Mouse (Mus musculus) intestine, postnatal 0 days (tissue): ENCODE measurements around the gene Mad1l1. TPM values are rescaled to one million over a fixed set of nuclear protein-coding genes. Genes with fewer than 3 reads are reported as not detected.

Experiments
- ATAC-seq: fragments of 200-750 bp; cut with Nextera tagmentation; 2 replicates; pipeline ENCODE4 v1.8.0; 2017; ENCODE audit warnings: mild to moderate bottlenecking, moderate TSS enrichment, moderate library complexity
- H3K27ac ChIP-seq: fragments of 300-500 bp; sonication (generic); 2 replicates; pipeline ENCODE4 v1.5.1; 2014; ENCODE audit warnings: mild to moderate bottlenecking, low read depth, low read length, moderate library complexity
- H3K27me3 ChIP-seq: fragments of 300-500 bp; sonication (generic); replicated peaks from 2 replicates; pipeline ENCODE4 v1.6.1; 2014; ENCODE audit warnings: low read length, mixed read lengths; ENCODE audit not compliant: control insufficient read depth, insufficient read depth
- H3K36me3 ChIP-seq: fragments of 300-500 bp; sonication (generic); 2 replicates; pipeline ENCODE4 v1.6.1; 2014; ENCODE audit warnings: mild to moderate bottlenecking, moderate library complexity; ENCODE audit not compliant: control insufficient read depth, insufficient read depth
- H3K4me1 ChIP-seq: fragments of 300-500 bp; sonication (generic); replicated peaks from 2 replicates; pipeline ENCODE4 v1.6.1; 2014; ENCODE audit warnings: antibody characterized with exemption, low read length, mixed read lengths; ENCODE audit not compliant: control insufficient read depth, insufficient read depth
- H3K4me2 ChIP-seq: fragments of 300-500 bp; sonication (generic); replicated peaks from 2 replicates; pipeline ENCODE4 v1.6.1; 2014; ENCODE audit warnings: low read depth, mild to moderate bottlenecking, moderate library complexity
- H3K4me3 ChIP-seq: fragments of 300-500 bp; sonication (generic); 2 replicates; pipeline ENCODE4 v1.5.1; 2014; ENCODE audit warnings: low read depth, low read length
- H3K9ac ChIP-seq: fragments of 300-500 bp; sonication (generic); 2 replicates; pipeline ENCODE4 v1.6.1; 2014; ENCODE audit warnings: mild to moderate bottlenecking, low read depth, low read length
- H3K9me3 ChIP-seq: fragments of 300-500 bp; sonication (generic); 2 replicates; pipeline ENCODE4 v1.6.1; 2016; ENCODE audit warnings: mixed run types; ENCODE audit not compliant: control insufficient read depth
- CTCF ChIP-seq: sonication (generic); IDR thresholded peaks from 2 replicates; pipeline ENCODE4 v1.5.1; 2016; ENCODE audit warnings: low read depth, mild to moderate bottlenecking, control low read depth, antibody characterized with exemption, moderate library complexity
- WGBS: fragments of 180-500 bp; shearing (Covaris S2); extraction: QIAGEN DNeasy Blood & Tissue Kit; methylation state at CpG from one replicate; pipeline ENCODE4 v1.1.7; 2014; 5-methylcytosine and 5-hydroxymethylcytosine counted together
- polyA plus RNA-seq: library from polyadenylated mRNA; unstranded; fragments of >200 nt; fragmentation: Nextera tagmentation; extraction: Ambion mirVana; gene quantifications from 2 replicates; pipeline ENCODE4 v1.2.1, GENCODE M21; 2015

Gene Mad1l1
- polyA plus RNA-seq, 1 experiment from 2014 or later = 10.3 TPM

DNA sequence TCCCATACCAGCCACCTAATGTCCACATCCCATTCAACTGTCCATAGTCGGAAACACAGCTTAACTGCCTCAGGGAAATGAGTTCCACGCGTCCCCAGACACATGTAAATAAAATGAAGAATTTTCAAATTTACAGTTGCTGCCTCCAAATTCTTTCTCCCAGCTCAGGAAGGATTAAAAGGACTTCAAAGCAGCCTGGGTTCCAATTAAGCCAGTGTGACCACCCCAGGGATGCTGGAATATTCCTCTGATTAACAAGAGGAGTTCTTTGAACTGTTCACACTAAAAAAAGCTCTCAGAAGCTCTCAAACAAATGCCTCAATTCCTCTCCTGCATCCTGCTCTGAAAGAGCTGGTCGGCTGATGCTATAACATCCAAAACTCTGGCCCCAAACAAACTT lies 53.0 kb downstream of the Mad1l1 start:
- Histone ChIP-seq H3K4me3 (no peak overlapping the region), H3K36me3 (no peaks in the 10 kb centered on the region; the same call in 1 of the 2 replicates), H3K9me3 (no peaks in the 10 kb centered on the region), H3K27ac (no peak overlapping the region), H3K4me2 (no peak overlapping the region), H3K27me3 (no peaks in the 10 kb centered on the region), H3K9ac (no peak overlapping the region), H3K4me1 (no peaks in the 10 kb centered on the region)
- ATAC-seq = no peak
- TF ChIP-seq CTCF = no peak
- 81% methylated on average over 4 of the region's 4 CpGs for WGBS

DNA sequence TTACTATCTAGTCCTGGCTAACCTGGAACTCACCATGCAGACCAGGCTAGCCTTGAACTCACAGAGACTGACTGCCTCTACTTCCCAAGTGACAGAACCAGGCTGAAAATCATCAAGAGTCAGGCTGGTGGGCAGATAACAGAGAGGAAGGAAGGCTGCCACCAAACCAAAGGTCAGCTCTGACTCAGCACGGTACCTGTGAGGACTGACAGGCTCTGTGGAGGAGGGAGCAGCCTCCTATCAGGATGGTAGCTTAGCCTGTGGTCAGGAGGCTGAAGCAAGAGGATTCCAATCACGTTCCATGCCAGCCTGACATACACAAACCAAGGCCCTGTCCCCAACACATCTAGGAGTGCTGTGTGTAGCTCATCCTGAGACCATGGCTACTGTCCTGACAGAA lies 54.3 kb downstream of the Mad1l1 start:
- no peaks in the 10 kb centered on the region; the same call in 1 of the 2 replicates for H3K36me3 ChIP-seq
- 45% methylated on average over 2 of the region's 2 CpGs for WGBS
- no peak overlapping the region for H3K27ac ChIP-seq
- H3K9ac ChIP-seq = no peak overlapping the region
- H3K4me2 ChIP-seq = no peak overlapping the region
- H3K4me3 ChIP-seq = no peak overlapping the region
- no peak for TF ChIP-seq CTCF
- no peaks in the 10 kb centered on the region for H3K9me3 ChIP-seq
- peak; percentile 61 for ATAC-seq
- H3K4me1 ChIP-seq = no peaks in the 10 kb centered on the region
- H3K27me3 ChIP-seq = no peaks in the 10 kb centered on the region

DNA sequence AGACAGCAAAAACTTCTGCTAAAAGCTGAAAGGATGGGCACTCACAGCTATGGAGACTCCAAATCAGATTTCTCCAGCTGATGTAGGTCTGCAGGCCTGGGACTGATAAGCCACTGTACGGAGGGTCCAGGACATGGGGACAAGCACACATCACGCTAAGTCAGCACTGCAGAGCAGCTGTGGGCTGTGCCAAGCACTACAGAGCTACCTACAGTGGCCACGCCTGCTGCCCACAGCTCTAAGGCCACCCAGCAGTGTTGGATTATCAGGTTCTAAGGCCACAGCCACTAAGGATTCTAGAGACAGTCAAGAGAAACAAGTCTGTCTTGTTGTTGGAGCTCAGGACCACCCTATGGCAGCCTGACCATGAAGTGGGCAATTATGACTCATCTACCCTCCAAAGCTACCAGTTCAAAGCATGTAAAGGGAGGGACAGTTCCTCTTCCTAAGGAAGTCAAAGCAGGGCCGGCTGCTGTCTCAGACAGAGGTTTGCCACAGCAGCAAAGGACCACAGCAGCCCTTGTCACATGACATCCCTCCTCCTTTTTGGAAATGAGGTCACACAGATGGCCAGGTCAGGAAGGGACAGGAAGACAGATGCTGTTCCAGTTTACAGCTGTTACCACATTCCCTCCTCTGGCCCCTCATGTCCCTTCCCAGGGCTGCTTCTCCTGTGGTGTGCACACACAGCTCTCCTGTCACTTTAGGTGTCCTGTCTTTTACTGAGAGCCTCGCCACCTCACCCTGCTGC lies 56.4 kb downstream of the Mad1l1 start:
- no peak overlapping the region for H3K27ac ChIP-seq
- 80% methylated on average over 5 of the region's 5 CpGs for WGBS
- no peak overlapping the region for H3K4me2 ChIP-seq
- peaks cover 10% of the 10 kb centered on the region; the same call in 1 of the 2 replicates for H3K36me3 ChIP-seq
- H3K27me3 ChIP-seq = no peaks in the 10 kb centered on the region
- no peak for TF ChIP-seq CTCF
- no peak overlapping the region for H3K9ac ChIP-seq
- H3K4me3 ChIP-seq = no peak overlapping the region
- no peak for ATAC-seq
- H3K9me3 ChIP-seq = no peaks in the 10 kb centered on the region
- no peaks in the 10 kb centered on the region for H3K4me1 ChIP-seq

GRCm38 (mm10) chr5:140263754-140264749 lies 57.3 kb downstream of the Mad1l1 start:
- H3K27me3 ChIP-seq = no peaks in the 10 kb centered on the region
- no peak for ATAC-seq
- no peaks in the 10 kb centered on the region for H3K9me3 ChIP-seq
- TF ChIP-seq CTCF = no peak
- H3K27ac ChIP-seq = no peak overlapping the region
- no peak overlapping the region for H3K4me3 ChIP-seq
- no peak overlapping the region for H3K9ac ChIP-seq
- H3K4me2 ChIP-seq = no peak overlapping the region
- no peaks in the 10 kb centered on the region for H3K4me1 ChIP-seq
- peaks cover 10% of the 10 kb centered on the region for H3K36me3 ChIP-seq
- WGBS = 85% methylated on average over 30 of the region's 30 CpGs

DNA sequence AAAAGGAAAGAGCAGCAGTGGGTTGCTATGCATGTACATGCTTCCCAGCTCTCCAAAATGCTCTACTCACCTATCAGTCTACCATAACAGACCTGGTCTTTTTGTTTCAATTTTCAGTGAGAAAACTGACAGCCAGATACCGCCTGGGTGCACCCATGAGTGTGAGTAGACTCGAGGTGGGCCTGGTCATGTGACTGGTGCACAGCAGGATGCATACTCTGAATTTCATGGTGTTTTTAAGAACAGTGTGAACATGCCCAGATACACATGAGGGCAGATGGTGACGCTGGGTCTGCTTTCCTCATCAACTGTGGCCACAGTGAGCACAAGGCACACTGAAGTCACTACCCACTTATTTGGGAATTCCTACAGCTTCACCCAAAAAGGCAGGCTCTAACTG lies 59.0 kb downstream of the Mad1l1 start:
- Histone ChIP-seq H3K27ac (no peak overlapping the region), H3K36me3 (peaks cover 16% of the 10 kb centered on the region), H3K4me1 (no peaks in the 10 kb centered on the region), H3K27me3 (no peaks in the 10 kb centered on the region), H3K9ac (no peak overlapping the region), H3K4me3 (no peak overlapping the region), H3K9me3 (no peaks in the 10 kb centered on the region), H3K4me2 (no peak overlapping the region)
- WGBS = 88% methylated on average over 3 of the region's 3 CpGs
- ATAC-seq = no peak
- TF ChIP-seq CTCF = no peak

DNA sequence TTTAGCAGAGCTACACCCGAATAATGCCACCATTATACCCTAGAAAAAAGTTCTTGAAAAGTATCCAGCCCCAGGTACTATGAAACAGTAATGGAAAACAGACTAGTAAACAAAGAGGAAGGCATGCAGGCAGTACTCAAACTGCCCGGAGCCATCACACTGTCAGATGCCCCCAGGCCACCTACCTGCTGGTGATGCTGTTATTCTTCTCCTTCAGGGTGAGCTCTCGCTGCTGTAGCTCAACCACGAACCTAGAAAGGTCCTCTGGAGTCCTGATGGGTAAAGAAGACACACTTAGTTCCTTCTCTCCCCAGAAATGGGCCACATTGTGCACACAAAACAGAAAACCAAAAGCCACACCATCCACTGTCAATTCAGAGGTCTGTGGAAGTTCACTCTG lies 60.0 kb downstream of the Mad1l1 start:
- no peak overlapping the region for H3K27ac ChIP-seq
- H3K36me3 ChIP-seq = peaks cover 16% of the 10 kb centered on the region
- H3K27me3 ChIP-seq = no peaks in the 10 kb centered on the region
- no peak overlapping the region for H3K4me2 ChIP-seq
- no peak overlapping the region for H3K4me3 ChIP-seq
- H3K4me1 ChIP-seq = no peaks in the 10 kb centered on the region
- TF ChIP-seq CTCF = no peak
- 90% methylated on average over 4 of the region's 4 CpGs for WGBS
- H3K9me3 ChIP-seq = no peaks in the 10 kb centered on the region
- H3K9ac ChIP-seq = no peak overlapping the region
- ATAC-seq = no peak
